Mouse (Mus musculus): ENCODE measurements around the gene Rad9b.

GRCm38 (mm10) chr5:122318100-122318499 is 35.9 kb downstream of the Rad9b start:
- TF ChIP-seq CTCF (IDR thresholded peaks at IDR 0.05; ENCODE audit: low read depth) (peak; percentile 72), EP300 (IDR thresholded peaks at IDR 0.05; ENCODE audit: low read depth) (no peak)
